Mouse (Mus musculus) frontal cortex, postnatal 36 days (tissue): ENCODE measurements around the gene Arhgef3.

Experiments used
- DNase-seq, 2 experiments: peaks; one replicate each; pipeline ENCODE4 v3.0.0; 2022; ENCODE audit warnings: low spot score in 2 of 2

Gene Arhgef3

DNA sequence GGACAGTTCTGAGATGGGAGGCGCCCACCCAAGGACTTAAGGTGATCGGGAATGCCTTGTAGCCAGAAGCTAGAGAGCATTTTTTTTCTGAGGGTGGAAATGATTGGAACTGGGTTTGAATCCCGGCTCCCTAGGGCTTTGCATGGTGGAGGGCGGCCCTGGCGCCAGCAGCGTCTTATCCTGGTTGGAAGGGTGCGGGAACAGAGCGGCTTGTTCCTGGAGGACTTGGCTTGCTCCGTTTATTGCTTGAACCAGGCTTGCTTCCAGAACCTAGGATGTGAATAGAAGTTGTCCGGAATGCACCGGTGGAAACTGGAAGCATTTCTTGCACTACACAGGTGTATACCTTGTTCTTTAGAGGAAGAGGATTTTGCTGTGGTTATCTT is 569 bp downstream of the Arhgef3 start:
- DNase-seq = no peak

DNA sequence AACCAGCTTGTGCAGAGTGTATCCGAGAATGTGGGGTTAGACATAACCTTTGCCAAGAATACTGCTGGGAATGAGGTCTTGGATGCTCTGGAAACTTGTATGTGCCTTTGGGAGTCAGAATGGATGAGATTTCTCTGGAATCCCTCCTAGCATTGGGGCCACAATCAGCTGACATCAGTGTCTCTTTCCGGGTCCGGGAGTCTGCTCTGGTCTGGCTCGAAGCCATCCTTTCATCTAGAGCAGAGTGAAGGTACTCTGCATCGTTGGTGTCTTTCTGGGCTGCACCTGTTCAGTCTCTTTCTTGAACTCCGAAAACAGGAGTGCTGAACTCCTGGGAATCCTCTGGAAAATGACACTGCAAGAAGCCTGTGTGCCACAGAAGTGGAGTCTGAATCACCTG is 1.3 kb downstream of the Arhgef3 start:
- DNase-seq = no peak

DNA sequence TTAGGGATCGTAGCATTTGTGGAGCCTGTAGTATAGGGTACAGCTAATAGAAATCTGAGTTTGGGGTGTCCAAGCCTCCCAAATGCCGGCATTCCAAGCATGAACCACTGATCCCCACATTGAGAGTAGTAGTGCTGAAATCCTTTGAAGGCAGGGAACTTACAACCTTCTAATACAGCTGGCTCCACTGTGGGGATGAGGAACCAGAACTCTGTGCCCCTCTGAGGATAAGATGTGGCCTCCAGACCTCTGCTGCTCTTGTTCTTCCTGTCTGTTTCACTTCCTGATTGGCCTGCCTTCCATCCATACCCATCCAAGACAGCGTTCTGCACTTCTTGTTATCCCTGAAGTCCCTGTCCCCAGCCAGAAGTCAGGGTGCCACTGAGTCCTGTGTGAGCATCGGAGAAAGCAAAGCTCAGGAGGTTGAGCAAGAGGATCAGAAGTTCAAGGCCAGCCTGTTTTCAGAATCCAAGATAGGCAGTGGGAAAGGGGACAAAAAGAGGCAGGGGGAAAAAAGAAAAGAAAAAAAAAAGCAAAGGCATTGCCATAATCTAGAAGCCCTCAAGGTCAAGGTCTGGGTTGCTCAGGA is 2.0 kb downstream of the Arhgef3 start:
- no peak for DNase-seq

- DNase-seq = no peak
These were observed 3.8 kb downstream of the Arhgef3 start for GRCm38 (mm10) chr14:27118546-27118945.

- no peak for DNase-seq
These were observed 7.9 kb downstream of the Arhgef3 start for GRCm38 (mm10) chr14:27122646-27123045.

- no peak for DNase-seq
These were observed 8.8 kb downstream of the Arhgef3 start for GRCm38 (mm10) chr14:27123543-27123942.

- no peak for DNase-seq
These were observed 15.3 kb downstream of the Arhgef3 start for GRCm38 (mm10) chr14:27130031-27130430.

GRCm38 (mm10) chr14:27130676-27131075 is 16.0 kb downstream of the Arhgef3 start:
- no peak for DNase-seq

DNA sequence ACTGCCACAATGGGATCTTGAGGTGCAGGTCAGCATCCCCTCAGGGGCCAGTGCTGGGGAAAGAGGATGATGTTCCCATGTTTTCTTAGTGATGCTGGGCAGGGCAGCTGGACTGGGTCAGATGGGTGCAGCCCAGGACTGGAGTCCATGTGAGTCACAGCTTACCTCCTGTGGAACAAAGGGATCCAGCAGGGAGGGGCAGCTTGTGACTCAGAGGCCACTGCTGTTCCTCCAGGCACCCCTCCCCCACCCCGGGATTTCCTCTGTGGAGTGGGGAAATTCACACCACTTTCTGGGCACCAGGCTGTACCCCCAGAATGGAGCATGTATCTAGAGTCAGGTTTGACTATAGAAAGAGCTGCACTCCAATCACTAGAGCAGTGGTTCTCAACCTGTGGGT is 16.8 kb downstream of the Arhgef3 start:
- no peak for DNase-seq

DNA sequence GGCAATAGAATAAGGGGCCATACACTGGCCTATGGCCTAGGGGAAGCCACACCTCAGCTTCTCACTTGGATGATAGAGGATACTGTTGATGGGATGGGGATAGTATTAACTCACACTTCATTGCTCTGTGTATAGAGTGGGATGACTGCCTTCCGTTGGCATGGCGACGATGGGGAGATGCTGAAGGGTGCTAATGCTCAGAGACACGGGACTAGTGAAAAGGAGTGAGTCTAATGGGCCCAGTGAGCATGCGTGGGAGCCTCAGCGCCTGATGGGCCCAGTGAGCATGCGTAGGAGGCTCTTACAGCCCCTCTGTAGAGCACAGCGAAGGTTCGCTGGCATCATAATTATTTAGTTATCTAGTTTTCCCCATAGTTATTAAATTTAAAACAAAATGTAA is 24.2 kb downstream of the Arhgef3 start:
- DNase-seq = no peak

- peak in 1 of 2 experiments; percentile 13 for DNase-seq
These were observed 25.3 kb downstream of the Arhgef3 start for GRCm38 (mm10) chr14:27139968-27140367.

DNA sequence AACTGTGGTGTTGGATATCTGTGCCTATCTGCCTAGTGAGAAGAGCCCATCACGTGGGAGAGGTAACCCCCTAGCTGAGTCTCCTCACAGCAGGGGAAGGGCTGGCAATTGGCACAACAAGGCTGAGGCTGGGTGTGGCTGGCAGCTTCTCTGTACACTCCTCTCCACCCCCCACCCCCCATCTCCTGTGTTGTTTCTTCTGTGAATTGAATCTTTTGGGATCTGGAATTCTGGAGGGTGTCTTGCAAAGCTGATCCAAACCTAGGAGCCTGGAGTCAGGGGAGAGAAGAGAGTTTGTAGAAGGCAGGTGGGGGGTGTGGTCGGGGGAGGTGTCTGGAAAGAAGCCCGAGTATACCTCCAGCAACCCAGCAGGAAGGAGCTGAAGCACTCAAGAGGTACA is 26.8 kb downstream of the Arhgef3 start:
- DNase-seq = no peak

DNA sequence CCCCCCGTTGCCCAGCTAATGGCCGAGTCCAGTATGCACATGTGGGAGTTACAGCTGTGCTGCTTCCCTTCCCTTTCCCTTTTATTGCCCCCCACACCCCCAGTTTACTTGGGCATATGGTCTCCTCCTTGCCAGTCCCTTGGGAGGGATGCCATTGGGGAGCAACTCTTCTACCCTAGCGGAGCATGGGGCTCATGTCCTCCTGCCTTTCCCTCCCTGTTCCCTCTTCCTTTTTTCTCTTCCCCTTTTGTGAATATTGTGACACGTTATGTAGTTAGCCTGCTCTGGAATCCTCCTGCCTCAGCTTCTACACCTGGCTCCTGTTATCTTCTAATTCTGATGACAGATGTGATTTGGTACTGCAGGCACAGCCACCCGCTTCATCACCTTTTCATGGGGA is 28.0 kb downstream of the Arhgef3 start:
- no peak for DNase-seq

- DNase-seq = no peak
These were observed 30.7 kb downstream of the Arhgef3 start for GRCm38 (mm10) chr14:27145171-27146045.

DNA sequence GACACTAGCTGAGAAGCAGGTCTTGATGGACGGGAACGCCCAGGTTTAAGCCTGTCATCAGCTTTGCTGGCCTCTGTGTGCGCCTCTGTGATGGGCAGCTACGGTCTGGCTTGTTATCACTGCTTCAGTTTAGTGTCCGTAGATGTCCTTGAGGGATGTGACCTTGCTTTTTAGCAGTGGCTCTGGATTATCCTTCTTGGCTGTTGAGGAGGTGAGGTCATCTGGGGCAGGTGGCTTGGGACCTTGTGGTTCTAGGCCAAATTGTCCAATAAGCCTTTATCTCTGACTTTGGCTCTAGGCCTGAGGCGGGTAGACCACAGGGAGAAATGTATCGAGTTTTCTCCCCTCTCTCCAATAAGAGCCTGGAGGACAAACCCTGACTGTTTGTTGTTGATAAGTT is 33.0 kb downstream of the Arhgef3 start:
- no peak for DNase-seq

GRCm38 (mm10) chr14:27149401-27149800 is 34.7 kb downstream of the Arhgef3 start:
- DNase-seq = no peak

DNA sequence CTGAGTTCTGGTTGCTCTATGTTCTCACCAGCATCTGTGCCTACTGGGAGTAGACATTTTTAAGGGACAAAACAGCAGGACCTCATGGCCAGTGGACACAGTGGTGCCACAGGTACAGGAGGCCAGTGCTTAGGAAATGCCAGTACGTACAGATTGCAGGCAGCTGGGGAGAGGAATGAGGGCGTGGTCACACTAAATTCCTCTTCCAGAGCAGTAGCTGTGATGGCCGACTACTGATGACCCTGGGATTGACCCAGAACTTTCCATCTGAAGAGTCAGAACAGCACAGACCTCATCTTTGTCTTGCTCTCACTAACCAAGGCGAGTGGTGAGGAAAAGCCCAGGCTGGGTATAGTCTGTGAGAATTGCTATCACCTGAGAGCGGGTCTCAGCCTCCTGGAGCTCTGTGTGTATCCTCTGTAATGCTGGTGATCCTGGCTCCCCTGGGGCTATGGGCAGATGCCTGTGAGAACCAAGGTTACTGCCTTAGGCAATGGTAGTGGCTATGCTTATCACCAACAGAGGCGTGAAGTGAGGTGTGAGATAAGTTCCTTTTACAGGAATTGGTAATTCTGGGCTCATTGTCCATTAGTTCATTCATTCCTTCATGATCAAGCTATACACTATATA is 35.4 kb downstream of the Arhgef3 start:
- DNase-seq = no peak

GRCm38 (mm10) chr14:27151432-27151831 is 36.7 kb downstream of the Arhgef3 start:
- DNase-seq = no peak

GRCm38 (mm10) chr14:27155088-27155487 is 40.4 kb downstream of the Arhgef3 start:
- no peak for DNase-seq

DNA sequence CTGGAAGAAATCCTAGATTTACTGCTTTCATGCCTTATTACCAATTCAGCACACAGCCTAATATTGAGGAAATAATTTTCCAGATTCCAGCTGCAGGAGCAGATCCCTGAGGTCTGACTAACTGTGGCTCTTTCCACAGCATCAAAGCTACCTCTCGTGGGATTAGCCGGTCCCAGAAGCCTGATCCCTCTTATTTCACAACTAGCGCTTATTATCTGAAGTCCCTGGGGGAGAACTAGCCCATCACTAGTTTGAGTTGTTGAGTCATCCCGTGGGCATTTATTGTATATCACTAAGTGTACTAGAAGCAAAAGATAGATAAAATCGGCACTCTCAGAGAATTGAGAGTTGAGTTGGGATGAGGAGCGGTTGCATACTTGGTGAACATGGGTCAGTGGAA is 41.3 kb downstream of the Arhgef3 start:
- no peak for DNase-seq

DNA sequence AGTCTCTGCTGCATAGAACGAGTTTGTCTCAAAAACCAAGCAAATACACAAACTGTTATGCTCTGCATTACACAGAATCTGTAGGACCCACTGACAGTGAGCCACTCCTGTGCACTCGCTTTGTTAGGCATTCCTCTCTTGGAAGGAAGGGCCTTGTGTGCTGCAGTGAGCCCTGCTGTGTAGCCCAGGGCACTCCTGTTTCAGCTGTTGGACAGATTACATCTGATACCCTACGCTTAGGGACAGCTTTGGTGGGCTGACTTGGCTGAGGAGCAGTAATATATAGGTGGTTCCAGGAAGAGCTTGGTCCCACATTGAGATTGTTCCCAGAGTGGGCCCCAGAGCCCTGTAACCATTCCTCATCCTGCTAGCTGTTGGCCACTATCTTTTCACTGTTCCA is 43.4 kb downstream of the Arhgef3 start:
- DNase-seq = no peak

GRCm38 (mm10) chr14:27158782-27159181 is 44.1 kb downstream of the Arhgef3 start:
- no peak for DNase-seq

GRCm38 (mm10) chr14:27160762-27161161 is 46.1 kb downstream of the Arhgef3 start:
- no peak for DNase-seq
